Mouse (Mus musculus) hindbrain, embryonic 12.5 days (tissue): ENCODE data around the gene Ift122. TPM values are rescaled to one million over a fixed set of nuclear protein-coding genes. Genes with fewer than 3 reads are reported as not detected.

Experiments used
- ATAC-seq: fragments of 200-750 bp; cut with Nextera tagmentation; 2 replicates; pipeline ENCODE4 v1.8.0; 2017; ENCODE audit warnings: moderate TSS enrichment; ENCODE audit not compliant: low FRiP score
- H3K27ac ChIP-seq: fragments of 300-500 bp; sonication (generic); 2 replicates; pipeline ENCODE4 v1.5.1; 2016; ENCODE audit warnings: mild to moderate bottlenecking
- H3K27me3 ChIP-seq: fragments of 300-500 bp; sonication (generic); 2 replicates; pipeline ENCODE4 v1.6.1; 2016; ENCODE audit warnings: mild to moderate bottlenecking
- H3K36me3 ChIP-seq: fragments of 300-500 bp; sonication (generic); 2 replicates; pipeline ENCODE4 v1.6.1; 2016; ENCODE audit warnings: mild to moderate bottlenecking
- H3K4me1 ChIP-seq: fragments of 300-500 bp; sonication (generic); 2 replicates; pipeline ENCODE4 v1.6.1; 2016
- H3K4me2 ChIP-seq: fragments of 300-500 bp; sonication (generic); replicated peaks from 2 replicates; pipeline ENCODE4 v1.6.1; 2016; ENCODE audit warnings: mild to moderate bottlenecking
- H3K4me3 ChIP-seq: fragments of 300-500 bp; sonication (generic); 2 replicates; pipeline ENCODE4 v1.5.1; 2016; ENCODE audit warnings: mild to moderate bottlenecking
- H3K9ac ChIP-seq: fragments of 300-500 bp; sonication (generic); 2 replicates; pipeline ENCODE4 v1.6.1; 2016; ENCODE audit warnings: mild to moderate bottlenecking, moderate library complexity
- H3K9me3 ChIP-seq: fragments of 300-500 bp; sonication (generic); replicated peaks from 2 replicates; pipeline ENCODE4 v1.6.1; 2016; ENCODE audit warnings: mild to moderate bottlenecking
- WGBS: fragments of 180-500 bp; shearing (Covaris S2); methylation state at CpG from one replicate; pipeline ENCODE4 v1.1.7; 2016; 5-methylcytosine and 5-hydroxymethylcytosine counted together
- polyA plus RNA-seq: library from polyadenylated mRNA; unstranded; fragments of >200 nt; fragmentation: Nextera tagmentation; extraction: Ambion mirVana; gene quantifications from 2 replicates; pipeline ENCODE4 v1.2.1, GENCODE M21; 2016

Gene Ift122
- polyA plus RNA-seq, 1 experiment from 2014 or later = 31.5 TPM

- Histone ChIP-seq H3K9ac (no peak overlapping the region), H3K36me3 (no peaks in the 10 kb centered on the region), H3K4me1 (peaks cover 22% of the 10 kb centered on the region), H3K27ac (no peak overlapping the region), H3K4me3 (no peak overlapping the region), H3K4me2 (no peak overlapping the region), H3K9me3 (no peaks in the 10 kb centered on the region), H3K27me3 (no peaks in the 10 kb centered on the region)
- 86% methylated on average over 13 of the region's 13 CpGs for WGBS
- ATAC-seq = 0 out of 2 replicates have a peak, but pooled peaks have one; percentile 1
Observed at GRCm38 (mm10) chr6:115956418-115956921, 103.2 kb downstream of the Ift122 start.

GRCm38 (mm10) chr6:115956922-115957601, 103.8 kb downstream of the Ift122 start:
- Histone ChIP-seq H3K4me3 (no peak overlapping the region), H3K4me2 (no peak overlapping the region), H3K27me3 (no peaks in the 10 kb centered on the region), H3K9ac (no peak overlapping the region), H3K27ac (no peak overlapping the region), H3K36me3 (no peaks in the 10 kb centered on the region), H3K4me1 (peaks cover 22% of the 10 kb centered on the region), H3K9me3 (no peaks in the 10 kb centered on the region)
- 38% methylated on average over 16 of the region's 16 CpGs for WGBS
- 0 out of 2 replicates have a peak, but pooled peaks have one; percentile 23 for ATAC-seq

GRCm38 (mm10) chr6:115957681-115958080, 104.4 kb downstream of the Ift122 start:
- ATAC-seq = no peak
- H3K9ac ChIP-seq = no peak overlapping the region
- no peak overlapping the region for H3K27ac ChIP-seq
- peaks cover 22% of the 10 kb centered on the region for H3K4me1 ChIP-seq
- WGBS = 23% methylated on average over 6 of the region's 6 CpGs
- H3K36me3 ChIP-seq = no peaks in the 10 kb centered on the region
- H3K27me3 ChIP-seq = no peaks in the 10 kb centered on the region
- no peaks in the 10 kb centered on the region for H3K9me3 ChIP-seq
- H3K4me2 ChIP-seq = no peak overlapping the region
- no peak overlapping the region for H3K4me3 ChIP-seq

- H3K4me2 ChIP-seq = no peak overlapping the region
- no peaks in the 10 kb centered on the region for H3K9me3 ChIP-seq
- no peak for ATAC-seq
- no peaks in the 10 kb centered on the region for H3K27me3 ChIP-seq
- H3K36me3 ChIP-seq = no peaks in the 10 kb centered on the region
- no peak overlapping the region for H3K27ac ChIP-seq
- no peak overlapping the region for H3K4me3 ChIP-seq
- no peak overlapping the region for H3K9ac ChIP-seq
- H3K4me1 ChIP-seq = peaks cover 22% of the 10 kb centered on the region
- WGBS = 89% methylated on average over 9 of the region's 9 CpGs
Observed at GRCm38 (mm10) chr6:115958445-115958844, 105.2 kb downstream of the Ift122 start.

- whole genome bisulfite sequencing = 77% methylated on average over 7 of the region's 7 CpGs
- H3K9me3 ChIP-seq = no peaks in the 10 kb centered on the region
- H3K27ac ChIP-seq = no peak overlapping the region
- ATAC-seq = no peak
- H3K36me3 ChIP-seq = no peaks in the 10 kb centered on the region
- H3K4me2 ChIP-seq = no peak overlapping the region
- H3K9ac ChIP-seq = no peak overlapping the region
- H3K4me1 ChIP-seq = peaks cover 22% of the 10 kb centered on the region
- H3K4me3 ChIP-seq = no peak overlapping the region
- H3K27me3 ChIP-seq = no peaks in the 10 kb centered on the region
Observed at GRCm38 (mm10) chr6:115959151-115959691, 106.0 kb downstream of the Ift122 start.

- Histone ChIP-seq H3K27me3 (no peaks in the 10 kb centered on the region), H3K4me1 (peaks cover 18% of the 10 kb centered on the region), H3K4me3 (no peak overlapping the region), H3K27ac (no peak overlapping the region), H3K36me3 (no peaks in the 10 kb centered on the region), H3K9ac (no peak overlapping the region), H3K9me3 (no peaks in the 10 kb centered on the region), H3K4me2 (no peak overlapping the region)
- 89% methylated on average over 19 of the region's 19 CpGs for WGBS
- ATAC-seq = no peak
Observed at GRCm38 (mm10) chr6:115960322-115960721, 107.1 kb downstream of the Ift122 start.

GRCm38 (mm10) chr6:115961743-115962142, 108.5 kb downstream of the Ift122 start:
- Histone ChIP-seq H3K9ac (no peak overlapping the region), H3K9me3 (no peaks in the 10 kb centered on the region), H3K4me3 (no peak overlapping the region), H3K4me1 (peaks cover 14% of the 10 kb centered on the region), H3K27ac (no peak overlapping the region), H3K36me3 (no peaks in the 10 kb centered on the region), H3K27me3 (peaks cover 3% of the 10 kb centered on the region; the same call in 1 of the 2 replicates), H3K4me2 (no peak overlapping the region)
- 86% methylated on average over 3 of the region's 3 CpGs for WGBS
- ATAC-seq = no peak

GRCm38 (mm10) chr6:115962439-115963085, 109.3 kb downstream of the Ift122 start:
- peaks cover 3% of the 10 kb centered on the region; the same call in 1 of the 2 replicates for H3K27me3 ChIP-seq
- H3K4me3 ChIP-seq = no peak overlapping the region
- no peak overlapping the region for H3K9ac ChIP-seq
- no peak overlapping the region for H3K4me2 ChIP-seq
- ATAC-seq = no peak
- H3K9me3 ChIP-seq = no peaks in the 10 kb centered on the region
- 37% methylated on average over 23 of the region's 23 CpGs for WGBS
- H3K27ac ChIP-seq = no peak overlapping the region
- H3K36me3 ChIP-seq = no peaks in the 10 kb centered on the region
- peaks cover 6% of the 10 kb centered on the region for H3K4me1 ChIP-seq

GRCm38 (mm10) chr6:115963656-115964055, 110.4 kb downstream of the Ift122 start:
- Histone ChIP-seq H3K27ac (no peak overlapping the region), H3K9me3 (no peaks in the 10 kb centered on the region)
- WGBS = 76% methylated on average over 9 of the region's 9 CpGs

GRCm38 (mm10) chr6:115966227-115966966, 113.1 kb downstream of the Ift122 start:
- Histone ChIP-seq H3K36me3 (no peaks in the 10 kb centered on the region), H3K9ac (no peak overlapping the region), H3K4me3 (no peak overlapping the region), H3K27ac (no peak overlapping the region), H3K4me1 (peaks cover 18% of the 10 kb centered on the region), H3K27me3 (peaks cover 3% of the 10 kb centered on the region; the same call in 1 of the 2 replicates), H3K4me2 (no peak overlapping the region), H3K9me3 (no peaks in the 10 kb centered on the region)
- no peak for ATAC-seq
- WGBS = 94% methylated on average over 19 of the region's 19 CpGs

More at GRCm38 (mm10) chr6:115963656-115964055, 110.4 kb downstream of the Ift122 start:
- no peak overlapping the region for H3K4me3 ChIP-seq
- H3K4me2 ChIP-seq = no peak overlapping the region
- no peak for ATAC-seq
- no peak overlapping the region for H3K9ac ChIP-seq
- H3K27me3 ChIP-seq = peaks cover 3% of the 10 kb centered on the region; the same call in 1 of the 2 replicates
- H3K4me1 ChIP-seq = peaks cover 8% of the 10 kb centered on the region
- H3K36me3 ChIP-seq = no peaks in the 10 kb centered on the region

- no peak overlapping the region for H3K9ac ChIP-seq
- no peaks in the 10 kb centered on the region for H3K36me3 ChIP-seq
- WGBS = 90% methylated on average over 15 of the region's 15 CpGs
- H3K4me3 ChIP-seq = no peak overlapping the region
- ATAC-seq = no peak
- H3K9me3 ChIP-seq = no peaks in the 10 kb centered on the region
- H3K27ac ChIP-seq = no peak overlapping the region
- H3K27me3 ChIP-seq = peaks cover 3% of the 10 kb centered on the region; the same call in 1 of the 2 replicates
- peaks cover 28% of the 10 kb centered on the region for H3K4me1 ChIP-seq
- no peak overlapping the region for H3K4me2 ChIP-seq
Observed at GRCm38 (mm10) chr6:115967291-115967880, 114.1 kb downstream of the Ift122 start.
